Mouse (Mus musculus): ENCODE results near the gene Polr2l. TPM values are rescaled to one million over a fixed set of nuclear protein-coding genes. Genes with fewer than 3 reads are reported as not detected.

Polr2l gene
- polyA plus RNA-seq, 1 experiment from 2014 or later: 72.9 TPM

DNA sequence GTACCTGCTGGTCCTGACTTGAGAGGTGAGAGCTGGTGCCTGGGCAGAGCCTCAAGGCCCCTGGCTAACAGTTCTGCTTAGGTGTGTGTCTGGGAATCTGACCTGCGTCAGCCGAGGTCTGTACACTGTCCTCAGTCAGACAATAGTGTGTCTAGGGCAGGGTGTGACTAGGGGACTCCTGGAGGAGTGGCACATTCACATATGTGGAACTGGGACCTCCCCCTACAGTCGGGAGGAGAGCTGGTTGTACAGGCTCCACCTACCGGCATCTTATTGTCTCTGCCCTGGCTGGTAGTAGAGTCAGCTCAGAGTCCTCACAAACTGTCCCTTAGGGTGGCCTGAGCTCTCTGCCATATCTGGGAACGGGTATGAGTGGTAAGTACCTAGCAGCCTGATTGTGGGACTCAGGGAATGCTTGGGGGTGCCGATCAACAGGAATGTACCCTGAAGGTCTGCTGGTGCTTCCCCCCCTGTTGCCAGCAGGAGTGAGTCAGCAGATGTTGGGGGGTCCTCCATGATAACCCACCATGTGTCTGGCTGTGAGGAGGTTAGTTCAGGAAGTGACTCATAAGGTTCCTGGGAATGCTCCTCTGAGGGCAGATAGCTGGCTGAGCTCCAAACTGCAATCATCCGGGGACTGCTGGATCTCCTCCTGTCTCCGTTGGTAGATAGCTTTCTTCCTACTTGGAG is 6.3 kb downstream of the Polr2l start:
- H3K27me3 ChIP-seq (ENCODE audit: control insufficient read depth, insufficient read depth, low read length): peaks cover 20% of the 10 kb centered on the region
- H3K27ac ChIP-seq (ENCODE audit: low read depth, low read length): peak overlapping the region; percentile 96
- H3K36me3 ChIP-seq (ENCODE audit: control insufficient read depth, insufficient read depth, low read length): peaks cover 22% of the 10 kb centered on the region
- ATAC-seq (replicated peaks; ENCODE audit: insufficient number of reproducible peaks, low FRiP score, low TSS enrichment): peak; percentile 65
- no peaks in the 10 kb centered on the region for H3K9me3 ChIP-seq (replicated peaks; ENCODE audit: control insufficient read depth, low read length)
- 2% methylated on average over 8 of the region's 8 CpGs for WGBS (ENCODE audit: insufficient replicate concordance)
- H3K4me2 ChIP-seq: peak overlapping the region; percentile 80
- peak overlapping the region; percentile 73 for H3K4me3 ChIP-seq (ENCODE audit: low read depth, low read length)
- H3K4me1 ChIP-seq (ENCODE audit: control insufficient read depth, insufficient read depth, low read length): peaks cover 43% of the 10 kb centered on the region
- H3K9ac ChIP-seq (ENCODE audit: low read depth, low read length): peak overlapping the region; percentile 87

GRCm38 (mm10) chr7:141468164-141468521 is 6.8 kb downstream of the Polr2l start:
- no peak for ATAC-seq (replicated peaks; ENCODE audit: insufficient number of reproducible peaks, low FRiP score, low TSS enrichment)
- Histone ChIP-seq H3K36me3 (ENCODE audit: control insufficient read depth, insufficient read depth, low read length) (peaks cover 22% of the 10 kb centered on the region), H3K4me1 (ENCODE audit: control insufficient read depth, insufficient read depth, low read length) (peaks cover 47% of the 10 kb centered on the region), H3K9me3 (replicated peaks; ENCODE audit: control insufficient read depth, low read length) (no peaks in the 10 kb centered on the region), H3K4me3 (ENCODE audit: low read depth, low read length) (peak overlapping the region; percentile 73), H3K9ac (ENCODE audit: low read depth, low read length) (peak overlapping the region; percentile 87), H3K27ac (ENCODE audit: low read depth, low read length) (peak overlapping the region; percentile 96), H3K27me3 (ENCODE audit: control insufficient read depth, insufficient read depth, low read length) (peaks cover 25% of the 10 kb centered on the region), H3K4me2 (peak overlapping the region; percentile 80)
- 12% methylated on average over 5 of the region's 5 CpGs for WGBS (ENCODE audit: insufficient replicate concordance)

GRCm38 (mm10) chr7:141467230-141468030 is 7.5 kb downstream of the Polr2l start, which contains the start of gene Cd151:
Gene Cd151 (plus strand): TSS chr7:141467392.
- Histone ChIP-seq H3K9me3 (replicated peaks; ENCODE audit: control insufficient read depth, low read length) (no peaks in the 10 kb centered on the region), H3K27me3 (ENCODE audit: control insufficient read depth, insufficient read depth, low read length) (peaks cover 30% of the 10 kb centered on the region), H3K9ac (ENCODE audit: low read depth, low read length) (peak within 1 kb of the TSS; percentile 87), H3K27ac (ENCODE audit: low read depth, low read length) (peak within 1 kb of the TSS; percentile 96), H3K4me2 (peak within 1 kb of the TSS; percentile 80), H3K36me3 (ENCODE audit: control insufficient read depth, insufficient read depth, low read length) (peaks cover 19% of the 10 kb centered on the region), H3K4me1 (ENCODE audit: control insufficient read depth, insufficient read depth, low read length) (peaks cover 47% of the 10 kb centered on the region), H3K4me3 (ENCODE audit: low read depth, low read length) (peak within 1 kb of the TSS; percentile 73)
- ATAC-seq (replicated peaks; ENCODE audit: insufficient number of reproducible peaks, low FRiP score, low TSS enrichment): peak; percentile 80
- under 1% methylated on average over 52 of the region's 52 CpGs for WGBS (ENCODE audit: insufficient replicate concordance)

GRCm38 (mm10) chr7:141466607-141467148 is 8.3 kb downstream of the Polr2l start:
- 52% methylated on average over 10 of the region's 10 CpGs for WGBS (ENCODE audit: insufficient replicate concordance)
- H3K4me1 ChIP-seq (ENCODE audit: control insufficient read depth, insufficient read depth, low read length): peaks cover 51% of the 10 kb centered on the region
- peak overlapping the region; percentile 96 for H3K27ac ChIP-seq (ENCODE audit: low read depth, low read length)

DNA sequence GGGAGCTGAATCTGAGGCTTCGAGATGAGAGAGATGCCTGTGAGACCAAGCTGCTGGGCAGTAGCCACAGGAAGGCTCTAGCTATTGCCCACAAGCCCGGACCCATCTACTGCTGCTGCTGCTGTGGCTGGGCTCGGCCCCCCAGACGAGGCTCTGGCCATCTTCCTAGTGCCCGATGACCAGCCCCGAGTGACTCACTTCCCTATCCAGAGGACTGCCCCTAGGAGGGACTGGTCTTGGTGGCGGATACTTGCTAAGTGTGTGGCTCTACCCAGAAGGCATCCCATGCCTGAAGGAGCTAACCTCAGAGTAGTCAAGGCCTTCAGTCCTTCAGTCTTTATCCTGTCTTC is 8.9 kb downstream of the Polr2l start:
- Histone ChIP-seq H3K36me3 (ENCODE audit: control insufficient read depth, insufficient read depth, low read length) (peaks cover 11% of the 10 kb centered on the region), H3K4me3 (ENCODE audit: low read depth, low read length) (no peak overlapping the region), H3K27me3 (ENCODE audit: control insufficient read depth, insufficient read depth, low read length) (peaks cover 44% of the 10 kb centered on the region), H3K27ac (ENCODE audit: low read depth, low read length) (no peak overlapping the region), H3K4me1 (ENCODE audit: control insufficient read depth, insufficient read depth, low read length) (peaks cover 57% of the 10 kb centered on the region), H3K9me3 (replicated peaks; ENCODE audit: control insufficient read depth, low read length) (no peaks in the 10 kb centered on the region), H3K9ac (ENCODE audit: low read depth, low read length) (no peak overlapping the region), H3K4me2 (no peak overlapping the region)
- no peak for ATAC-seq (replicated peaks; ENCODE audit: insufficient number of reproducible peaks, low FRiP score, low TSS enrichment)
- 60% methylated on average over 7 of the region's 7 CpGs for WGBS (ENCODE audit: insufficient replicate concordance)

More at GRCm38 (mm10) chr7:141466607-141467148, 8.3 kb downstream of the Polr2l start:
- Histone ChIP-seq H3K4me3 (ENCODE audit: low read depth, low read length) (peak overlapping the region; percentile 73), H3K4me2 (peak overlapping the region; percentile 80), H3K27me3 (ENCODE audit: control insufficient read depth, insufficient read depth, low read length) (peaks cover 38% of the 10 kb centered on the region), H3K9me3 (replicated peaks; ENCODE audit: control insufficient read depth, low read length) (no peaks in the 10 kb centered on the region), H3K36me3 (ENCODE audit: control insufficient read depth, insufficient read depth, low read length) (peaks cover 15% of the 10 kb centered on the region), H3K9ac (ENCODE audit: low read depth, low read length) (peak overlapping the region; percentile 87)
- no peak for ATAC-seq (replicated peaks; ENCODE audit: insufficient number of reproducible peaks, low FRiP score, low TSS enrichment)

- H3K9me3 ChIP-seq (replicated peaks; ENCODE audit: control insufficient read depth, low read length): no peaks in the 10 kb centered on the region
- peak overlapping the region; percentile 31 for H3K4me3 ChIP-seq (ENCODE audit: low read depth, low read length)
- H3K36me3 ChIP-seq (ENCODE audit: control insufficient read depth, insufficient read depth, low read length): peaks cover 6% of the 10 kb centered on the region
- no peak for ATAC-seq (replicated peaks; ENCODE audit: insufficient number of reproducible peaks, low FRiP score, low TSS enrichment)
- H3K27ac ChIP-seq (ENCODE audit: low read depth, low read length): no peak overlapping the region
- no peak overlapping the region for H3K9ac ChIP-seq (ENCODE audit: low read depth, low read length)
- peaks cover 61% of the 10 kb centered on the region for H3K4me1 ChIP-seq (ENCODE audit: control insufficient read depth, insufficient read depth, low read length)
- peak overlapping the region; percentile 54 for H3K4me2 ChIP-seq
- WGBS (ENCODE audit: insufficient replicate concordance): 34% methylated on average over 9 of the region's 10 CpGs
- H3K27me3 ChIP-seq (ENCODE audit: control insufficient read depth, insufficient read depth, low read length): peaks cover 49% of the 10 kb centered on the region
Observed at GRCm38 (mm10) chr7:141465388-141466044, 9.4 kb downstream of the Polr2l start.

DNA sequence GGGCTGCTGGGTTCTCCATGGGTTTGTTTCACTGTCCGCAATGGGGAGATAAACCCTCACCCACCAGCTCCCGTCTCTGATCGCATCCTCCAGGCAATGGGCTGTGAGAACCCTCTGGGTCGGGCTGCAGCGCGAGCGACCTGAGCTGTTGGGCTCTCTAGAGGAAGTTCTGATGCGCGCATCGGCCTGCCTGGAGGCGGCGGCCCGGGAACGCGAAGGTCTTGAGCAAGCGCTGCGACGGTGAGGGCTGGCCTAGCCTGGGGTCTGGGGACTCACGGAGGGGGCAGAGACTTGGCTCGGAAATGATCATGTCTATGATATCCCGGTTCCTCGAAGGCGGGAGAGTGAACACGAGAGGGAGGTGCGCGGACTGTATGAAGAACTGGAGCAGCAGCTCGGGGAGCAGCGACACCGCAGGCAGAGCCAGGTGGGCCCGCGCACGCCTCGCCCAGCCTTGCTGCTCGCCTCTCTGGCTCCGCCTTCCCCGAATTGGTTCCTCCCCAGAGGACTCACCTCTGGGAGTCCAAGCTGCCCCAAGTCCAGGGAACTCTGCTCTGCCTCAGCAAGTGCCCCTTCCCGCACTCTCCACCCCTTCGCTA is 10.2 kb downstream of the Polr2l start:
- Histone ChIP-seq H3K27ac (ENCODE audit: low read depth, low read length) (no peak overlapping the region), H3K9ac (ENCODE audit: low read depth, low read length) (peak overlapping the region; percentile 48), H3K9me3 (replicated peaks; ENCODE audit: control insufficient read depth, low read length) (no peaks in the 10 kb centered on the region), H3K36me3 (ENCODE audit: control insufficient read depth, insufficient read depth, low read length) (0 out of 2 replicates have a peak, but pooled peaks cover 2% of the 10 kb centered on the region), H3K27me3 (ENCODE audit: control insufficient read depth, insufficient read depth, low read length) (peaks cover 52% of the 10 kb centered on the region), H3K4me3 (ENCODE audit: low read depth, low read length) (peak overlapping the region; percentile 31), H3K4me1 (ENCODE audit: control insufficient read depth, insufficient read depth, low read length) (peaks cover 57% of the 10 kb centered on the region), H3K4me2 (peak overlapping the region; percentile 54)
- no peak for ATAC-seq (replicated peaks; ENCODE audit: insufficient number of reproducible peaks, low FRiP score, low TSS enrichment)
- WGBS (ENCODE audit: insufficient replicate concordance): 5% methylated on average over 33 of the region's 38 CpGs
